Mouse (Mus musculus): ENCODE data around the gene Has3. TPM values are rescaled to one million over a fixed set of nuclear protein-coding genes. Genes with fewer than 3 reads are reported as not detected.

Gene Has3
- polyA plus RNA-seq (2012; rRNA removed): 0.02 and 0.08 TPM in 2 replicates
- 0.04 TPM in 1 of 2 replicates, not detected in the other for polyA plus RNA-seq (2014; fragmentation: Nextera tagmentation; extraction: Ambion mirVana)

GRCm38 (mm10) chr8:106870051-106870450 is at the start of gene Has3:
Gene Has3 (plus strand): TSS chr8:106870242.
- no peak within 1 kb of the TSS for H3K27ac ChIP-seq
- H3K27me3 ChIP-seq (ENCODE audit: control insufficient read depth, insufficient read depth, low read length): peaks cover 49% of the 10 kb centered on the region
- peak within 1 kb of the TSS; percentile 37 to 45 for H3K4me3 ChIP-seq (ENCODE audit: insufficient read depth in 1 of 2, low read depth in 2 of 2, low read length in 2 of 2)
- WGBS (ENCODE audit: insufficient replicate concordance): 3% methylated on average over 18 of the region's 18 CpGs
- H3K36me3 ChIP-seq (replicated peaks; ENCODE audit: control insufficient read depth, insufficient read depth, low read depth): no peaks in the 10 kb centered on the region
- no peak for ATAC-seq (ENCODE audit: insufficient read depth)
- DNase-seq (ENCODE audit: low read depth in 3 of 3, low spot score in 3 of 3): no peak
- no peaks in the 10 kb centered on the region for H3K4me1 ChIP-seq (replicated peaks; ENCODE audit: control insufficient read depth in 2 of 2, insufficient read depth in 2 of 2, low read length in 1 of 2)
- peak within 1 kb of the TSS; percentile 56 for H3K4me2 ChIP-seq (ENCODE audit: low read depth)
- no peaks in the 10 kb centered on the region for H3K9me3 ChIP-seq (ENCODE audit: control insufficient read depth, low read length)
- TF ChIP-seq CTCF (IDR thresholded peaks at IDR 0.05; ENCODE audit: low read depth) (no peak), EP300 (IDR thresholded peaks at IDR 0.05; ENCODE audit: low read depth) (no peak)
- H3K9ac ChIP-seq (replicated peaks): no peak within 1 kb of the TSS

- no peak for TF ChIP-seq CTCF (IDR thresholded peaks at IDR 0.05; ENCODE audit: low read depth)
- no peak for TF ChIP-seq EP300 (IDR thresholded peaks at IDR 0.05; ENCODE audit: low read depth)
- H3K27me3 ChIP-seq (ENCODE audit: control insufficient read depth, insufficient read depth, low read length): no peaks in the 10 kb centered on the region
- H3K4me3 ChIP-seq (ENCODE audit: insufficient read depth in 1 of 2, low read depth in 2 of 2, low read length in 2 of 2): no peak overlapping the region
- H3K36me3 ChIP-seq (replicated peaks; ENCODE audit: control insufficient read depth, insufficient read depth, low read depth): no peaks in the 10 kb centered on the region
- no peak for ATAC-seq (ENCODE audit: insufficient read depth)
- no peak overlapping the region for H3K27ac ChIP-seq
- no peak overlapping the region for H3K9ac ChIP-seq (replicated peaks)
- no peak overlapping the region for H3K4me2 ChIP-seq (ENCODE audit: low read depth)
- no peaks in the 10 kb centered on the region for H3K4me1 ChIP-seq (replicated peaks; ENCODE audit: control insufficient read depth in 2 of 2, insufficient read depth in 2 of 2, low read length in 1 of 2)
- H3K9me3 ChIP-seq (ENCODE audit: control insufficient read depth, low read length): no peaks in the 10 kb centered on the region
- no peak for DNase-seq (ENCODE audit: low read depth in 3 of 3, low spot score in 3 of 3)
- WGBS (ENCODE audit: insufficient replicate concordance): 55% methylated on average over 14 of the region's 14 CpGs
Measured at GRCm38 (mm10) chr8:106820553-106821515, 49.2 kb upstream of the Has3 start.

GRCm38 (mm10) chr8:106828921-106829320 is 41.1 kb upstream of the Has3 start:
- ATAC-seq (ENCODE audit: insufficient read depth) (no peak), DNase-seq (ENCODE audit: low read depth in 3 of 3, low spot score in 3 of 3) (no peak)
- Histone ChIP-seq H3K4me1 (replicated peaks; ENCODE audit: control insufficient read depth in 2 of 2, insufficient read depth in 2 of 2, low read length in 1 of 2) (no peaks in the 10 kb centered on the region), H3K4me3 (ENCODE audit: insufficient read depth in 1 of 2, low read depth in 2 of 2, low read length in 2 of 2) (no peak overlapping the region), H3K9ac (replicated peaks) (no peak overlapping the region), H3K9me3 (ENCODE audit: control insufficient read depth, low read length) (no peaks in the 10 kb centered on the region), H3K27me3 (ENCODE audit: control insufficient read depth, insufficient read depth, low read length) (no peaks in the 10 kb centered on the region), H3K27ac (no peak overlapping the region), H3K4me2 (ENCODE audit: low read depth) (no peak overlapping the region), H3K36me3 (replicated peaks; ENCODE audit: control insufficient read depth, insufficient read depth, low read depth) (no peaks in the 10 kb centered on the region)
- TF ChIP-seq CTCF (IDR thresholded peaks at IDR 0.05; ENCODE audit: low read depth): no peak
- no peak for TF ChIP-seq EP300 (IDR thresholded peaks at IDR 0.05; ENCODE audit: low read depth)
- WGBS (ENCODE audit: insufficient replicate concordance): 63% methylated on average over 6 of the region's 6 CpGs

DNA sequence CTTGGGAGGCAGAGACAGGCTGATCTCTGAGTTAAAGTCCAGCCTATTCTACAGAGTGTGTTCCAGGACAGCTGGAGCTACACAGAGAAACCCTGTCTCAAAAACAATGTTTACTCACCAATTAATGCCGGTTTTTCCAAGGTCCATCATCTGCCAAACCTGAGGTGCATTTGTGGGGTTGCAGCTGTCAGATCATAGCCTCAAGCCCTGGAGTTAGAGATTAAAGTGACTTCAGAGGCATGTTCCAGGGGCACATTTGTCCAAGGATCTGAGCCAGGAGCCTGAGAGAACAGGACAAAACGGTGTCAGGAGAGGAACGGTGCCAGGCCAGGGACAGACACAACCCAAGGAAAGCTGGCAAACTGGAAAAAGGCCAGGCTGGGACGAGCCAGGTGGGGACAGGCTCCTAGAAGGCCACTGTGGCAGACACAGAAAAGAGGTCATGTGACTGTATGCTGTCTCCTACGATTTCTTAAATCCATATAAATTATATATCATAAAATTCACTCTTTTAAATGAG is 40.5 kb upstream of the Has3 start:
- WGBS (ENCODE audit: insufficient replicate concordance): 59% methylated on average over 5 of the region's 5 CpGs
- Histone ChIP-seq H3K9ac (replicated peaks) (no peak overlapping the region), H3K4me2 (ENCODE audit: low read depth) (no peak overlapping the region)

GRCm38 (mm10) chr8:106834899-106835298 is 35.1 kb upstream of the Has3 start:
- Histone ChIP-seq H3K9ac (replicated peaks) (no peak overlapping the region), H3K36me3 (replicated peaks; ENCODE audit: control insufficient read depth, insufficient read depth, low read depth) (no peaks in the 10 kb centered on the region), H3K4me3 (ENCODE audit: insufficient read depth in 1 of 2, low read depth in 2 of 2, low read length in 2 of 2) (no peak overlapping the region), H3K4me1 (replicated peaks; ENCODE audit: control insufficient read depth in 2 of 2, insufficient read depth in 2 of 2, low read length in 1 of 2) (peaks cover 0 to 7% of the 10 kb centered on the region in 2 experiments; a peak in 1 of 4 replicates), H3K27ac (no peak overlapping the region), H3K4me2 (ENCODE audit: low read depth) (no peak overlapping the region), H3K27me3 (ENCODE audit: control insufficient read depth, insufficient read depth, low read length) (no peaks in the 10 kb centered on the region), H3K9me3 (ENCODE audit: control insufficient read depth, low read length) (no peaks in the 10 kb centered on the region)
- TF ChIP-seq CTCF (IDR thresholded peaks at IDR 0.05; ENCODE audit: low read depth) (no peak), EP300 (IDR thresholded peaks at IDR 0.05; ENCODE audit: low read depth) (no peak)
- DNase-seq (ENCODE audit: low read depth in 3 of 3, low spot score in 3 of 3) (no peak), ATAC-seq (ENCODE audit: insufficient read depth) (no peak)
- 69% methylated on average over 1 of the region's 1 CpGs for WGBS (ENCODE audit: insufficient replicate concordance)

More for the DNA sequence above, 40.5 kb upstream of the Has3 start:
- H3K4me1 ChIP-seq (replicated peaks; ENCODE audit: control insufficient read depth in 2 of 2, insufficient read depth in 2 of 2, low read length in 1 of 2): no peaks in the 10 kb centered on the region
- H3K9me3 ChIP-seq (ENCODE audit: control insufficient read depth, low read length): no peaks in the 10 kb centered on the region
- no peak overlapping the region for H3K4me3 ChIP-seq (ENCODE audit: insufficient read depth in 1 of 2, low read depth in 2 of 2, low read length in 2 of 2)
- H3K36me3 ChIP-seq (replicated peaks; ENCODE audit: control insufficient read depth, insufficient read depth, low read depth): no peaks in the 10 kb centered on the region
- no peaks in the 10 kb centered on the region for H3K27me3 ChIP-seq (ENCODE audit: control insufficient read depth, insufficient read depth, low read length)
- no peak for TF ChIP-seq CTCF (IDR thresholded peaks at IDR 0.05; ENCODE audit: low read depth)
- no peak for TF ChIP-seq EP300 (IDR thresholded peaks at IDR 0.05; ENCODE audit: low read depth)
- H3K27ac ChIP-seq: no peak overlapping the region
- no peak for ATAC-seq (ENCODE audit: insufficient read depth)
- no peak for DNase-seq (ENCODE audit: low read depth in 3 of 3, low spot score in 3 of 3)
